Mouse (Mus musculus): ENCODE measurements around the gene Ssx2ip.

- TF ChIP-seq CTCF (IDR thresholded peaks at IDR 0.05; ENCODE audit: low read depth, low read length): no peak
- no peak for TF ChIP-seq TAL1 (conservative IDR thresholded peaks at IDR 0.05; ENCODE audit: low read depth, low read length)
Measured at GRCm38 (mm10) chr3:146377216-146377615, 27.2 kb upstream of the Ssx2ip start.

All from G1E (cell line).